Mouse (Mus musculus) adrenal gland, postnatal 14 days (tissue): Measurements from ENCODE around the gene Hgd. TPM values are rescaled to one million over a fixed set of nuclear protein-coding genes. Genes with fewer than 3 reads are reported as not detected.

Source experiments
- DNase-seq: peaks from one replicate; pipeline ENCODE4 v3.0.0; 2021; ENCODE audit warnings: mixed read lengths
- total RNA-seq: library from RNA; stranded (reverse); gene quantifications from 2 replicates; pipeline ENCODE4 v1.2.3, GENCODE M21; 2021

Gene Hgd
- total RNA-seq, 1 experiment from 2014 or later, result 54.1 TPM

DNA sequence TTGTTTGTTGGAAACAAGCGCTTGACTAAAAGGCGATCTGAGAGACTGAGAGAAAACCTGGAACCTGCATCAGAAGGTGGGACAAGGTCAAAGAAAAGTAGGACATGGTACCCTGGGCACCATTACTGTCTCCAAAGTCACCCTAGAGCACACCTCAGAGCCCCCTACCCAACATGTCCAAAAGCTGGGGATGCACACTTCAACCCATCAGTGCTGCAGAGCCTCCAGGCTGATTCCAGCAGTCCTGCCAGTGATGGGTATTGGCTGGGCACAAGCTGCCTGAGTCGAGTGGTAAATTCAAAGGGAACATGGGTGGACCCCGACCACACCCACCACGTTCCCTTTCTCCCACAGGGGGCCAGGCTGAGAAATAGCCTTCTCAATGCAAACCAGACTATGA lies 95.4 kb downstream of the Hgd start:
- DNase-seq, result no peak

- peak; percentile 58 for DNase-seq
Observed at GRCm38 (mm10) chr16:37676024-37676676, 96.2 kb downstream of the Hgd start.

DNA sequence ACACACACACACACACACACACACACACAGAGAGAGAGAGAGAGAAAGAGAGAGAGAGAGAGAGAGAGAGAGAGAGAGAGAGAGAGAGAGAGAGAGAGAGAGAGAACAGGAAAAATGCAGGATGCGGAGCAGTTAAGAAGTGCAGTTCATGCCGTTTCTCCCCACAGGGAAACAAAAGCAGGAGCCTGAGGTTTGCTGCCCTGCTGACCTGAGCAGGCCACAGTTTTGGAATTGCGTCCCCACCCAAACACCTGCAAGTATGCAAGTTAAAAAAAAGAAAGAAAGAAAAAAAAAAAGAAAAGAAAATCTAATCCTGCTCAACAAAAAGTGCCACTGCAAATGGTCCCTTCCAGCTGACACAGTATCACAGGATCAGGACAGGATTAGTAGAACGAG lies 96.7 kb downstream of the Hgd start:
- no peak for DNase-seq

DNA sequence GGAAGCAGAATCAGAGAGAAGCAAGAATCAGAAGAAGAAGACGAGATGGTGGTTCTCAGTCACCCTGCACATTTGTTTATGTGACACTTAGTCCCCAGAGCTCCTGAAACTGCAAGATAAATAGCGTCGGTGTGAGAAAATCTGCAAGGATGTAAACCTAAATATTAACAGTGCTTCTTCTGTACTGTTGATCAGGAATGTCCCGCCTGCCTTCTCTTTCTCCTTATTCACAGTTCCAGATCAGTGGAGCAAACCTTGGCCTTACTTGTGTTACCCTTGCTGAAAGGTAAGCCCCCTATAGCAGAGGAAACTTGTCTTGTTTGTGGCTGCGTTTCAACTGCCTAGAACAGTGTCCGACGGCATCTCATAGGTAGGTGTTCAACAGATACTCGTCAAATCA lies 97.6 kb downstream of the Hgd start:
- DNase-seq, result no peak

- DNase-seq, result no peak
Observed at GRCm38 (mm10) chr16:37680216-37680615, 100.3 kb downstream of the Hgd start.

DNA sequence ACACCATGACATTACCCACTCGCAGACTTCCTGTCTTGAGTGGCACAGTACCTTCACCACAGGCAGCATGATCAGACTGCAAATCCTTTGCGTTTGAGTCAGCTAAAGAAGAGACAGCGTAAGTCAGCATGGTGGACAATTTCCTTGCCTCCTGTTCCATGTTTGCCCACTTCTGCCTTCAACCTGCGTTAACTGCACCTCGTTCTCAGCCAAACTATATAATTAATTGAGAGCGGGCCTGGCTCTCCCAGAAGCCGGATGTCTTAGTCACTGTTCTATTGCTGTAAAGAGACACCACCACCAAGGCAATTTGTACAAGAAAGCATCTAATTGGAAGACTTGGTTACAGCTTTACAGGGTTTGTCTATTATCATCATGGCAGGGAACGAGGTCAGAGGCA lies 100.9 kb downstream of the Hgd start:
- DNase-seq, result no peak

Other genes starting within 250 kb of the Hgd start
- gene Stxbp5l, start 195.2 kb upstream of the Hgd start, total RNA-seq, result 1.8 and 2.9 TPM in 2 replicates
- 14.3 and 15.0 TPM in 2 replicates for gene Gtf2e1, start 40.4 kb upstream of the Hgd start, total RNA-seq
- 10.2 and 10.5 TPM in 2 replicates for gene Rabl3, start 40.3 kb upstream of the Hgd start, total RNA-seq
- 181 and 184 TPM in 2 replicates for gene Ndufb4, start 74.3 kb downstream of the Hgd start, total RNA-seq
- gene Fstl1, start 196.7 kb downstream of the Hgd start, total RNA-seq, result 120 and 144 TPM in 2 replicates